Mouse (Mus musculus): ENCODE results near the gene Galnt2.

The Galnt2 gene

GRCm38 (mm10) chr8:124316466-124317136 is 85.4 kb downstream of the Galnt2 start:
- in situ Hi-C loops (cut with MboI, MseI): no loop called here

GRCm38 (mm10) chr8:124317191-124317682 is 86.0 kb downstream of the Galnt2 start:
- in situ Hi-C loops (cut with MboI, MseI): no loop called here

- in situ Hi-C loops (cut with MboI, MseI): no loop called here
Observed at GRCm38 (mm10) chr8:124317821-124318220, 86.6 kb downstream of the Galnt2 start.

- in situ Hi-C loops (cut with MboI, MseI): no loop called here
Observed at GRCm38 (mm10) chr8:124318612-124319315, 87.6 kb downstream of the Galnt2 start.

- in situ Hi-C loops (cut with MboI, MseI): no loop called here
Observed at GRCm38 (mm10) chr8:124319316-124319652, 88.1 kb downstream of the Galnt2 start.

- in situ Hi-C loops (cut with MboI, MseI): no loop called here
Observed at GRCm38 (mm10) chr8:124321227-124321840, 90.1 kb downstream of the Galnt2 start.

GRCm38 (mm10) chr8:124323356-124323755 is 92.2 kb downstream of the Galnt2 start:
- in situ Hi-C loops (cut with MboI, MseI): no loop called here

- in situ Hi-C loops (cut with MboI, MseI): no loop called here
Observed at GRCm38 (mm10) chr8:124328259-124328658, 97.1 kb downstream of the Galnt2 start.

GRCm38 (mm10) chr8:124329690-124330089 is 98.5 kb downstream of the Galnt2 start:
- in situ Hi-C loops (cut with MboI, MseI): no loop called here

- in situ Hi-C loops (cut with MboI, MseI): no loop called here
Observed at GRCm38 (mm10) chr8:124330433-124330832, 99.2 kb downstream of the Galnt2 start.

- in situ Hi-C loops (cut with MboI, MseI): no loop called here
Observed at GRCm38 (mm10) chr8:124331094-124331493, 99.9 kb downstream of the Galnt2 start.

- in situ Hi-C loops (cut with MboI, MseI): no loop called here
Observed at GRCm38 (mm10) chr8:124331706-124332105, 100.5 kb downstream of the Galnt2 start.

GRCm38 (mm10) chr8:124336302-124336701 is 105.1 kb downstream of the Galnt2 start:
- in situ Hi-C loops (cut with MboI, MseI): no loop called here

- in situ Hi-C loops (cut with MboI, MseI): no loop called here
Observed at GRCm38 (mm10) chr8:124339742-124340141, 108.6 kb downstream of the Galnt2 start.

- in situ Hi-C loops (cut with MboI, MseI): no loop called here
Observed at GRCm38 (mm10) chr8:124340360-124341068, 109.3 kb downstream of the Galnt2 start.

GRCm38 (mm10) chr8:124343151-124343550 is 112.0 kb downstream of the Galnt2 start:
- in situ Hi-C loops (cut with MboI, MseI): no loop called here

- in situ Hi-C loops (cut with MboI, MseI): no loop called here
Observed at GRCm38 (mm10) chr8:124343991-124344390, 112.8 kb downstream of the Galnt2 start.

GRCm38 (mm10) chr8:124345098-124345497 is 113.9 kb downstream of the Galnt2 start:
- in situ Hi-C loops (cut with MboI, MseI): loop anchor here (5.0 kb wide), 2 partner anchors 108 to 293 kb away; no protein-coding TSS in a partner anchor

- in situ Hi-C loops (cut with MboI, MseI): loop anchor here (5.0 kb wide), 2 partner anchors 110 to 295 kb away; no protein-coding TSS in a partner anchor
Observed at GRCm38 (mm10) chr8:124346852-124347523, 115.8 kb downstream of the Galnt2 start.

- in situ Hi-C loops (cut with MboI, MseI): loop anchor here (5.0 kb wide), 2 partner anchors 111 to 296 kb away; no protein-coding TSS in a partner anchor
Observed at GRCm38 (mm10) chr8:124348087-124348486, 116.9 kb downstream of the Galnt2 start.

GRCm38 (mm10) chr8:124349663-124350062 is 118.5 kb downstream of the Galnt2 start:
- in situ Hi-C loops (cut with MboI, MseI): loop anchor here (5.0 kb wide), 2 partner anchors 112 to 297 kb away; no protein-coding TSS in a partner anchor
